Mouse (Mus musculus) gastrocnemius, adult 18-20 months (tissue): Measurements from ENCODE around the gene Megf9. TPM values are rescaled to one million over a fixed set of nuclear protein-coding genes. Genes with fewer than 3 reads are reported as not detected.
A peak's percentile ranks its signal among the peaks of the same experiment; 100 is the strongest.

Experiments used
- DNase-seq: peaks from one replicate; pipeline ENCODE4 v3.0.0; 2021; ENCODE audit warnings: low spot score
- total RNA-seq, 2 experiments: library from RNA; stranded (reverse); gene quantifications; 2 replicates each; pipeline ENCODE4 v1.2.3; 2021

Gene Megf9
- total RNA-seq, 2 experiments from 2014 or later, result 2.3 to 3.6 TPM

GRCm38 (mm10) chr4:70528622-70529021 is 6.2 kb downstream of the Megf9 start:
- no peak for DNase-seq

DNA sequence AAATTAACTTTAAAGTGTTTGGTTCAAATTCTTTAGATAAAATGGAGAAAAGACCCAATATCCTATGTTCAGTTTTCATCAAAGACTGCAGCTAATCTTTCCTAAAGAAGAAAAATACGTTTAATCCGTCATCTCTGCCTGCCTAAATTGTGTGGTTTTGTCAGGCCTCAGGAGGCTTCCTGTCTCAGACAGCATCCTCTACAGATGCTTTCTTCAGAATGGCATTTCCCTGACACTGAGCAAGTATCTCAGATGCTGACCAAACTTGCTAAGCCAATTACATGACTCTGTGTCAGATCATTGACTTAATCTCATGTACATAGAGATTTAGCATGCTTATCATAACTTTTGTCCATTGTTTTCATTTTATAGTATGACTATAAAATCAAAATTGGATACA is 11.4 kb downstream of the Megf9 start:
- no peak for DNase-seq

DNA sequence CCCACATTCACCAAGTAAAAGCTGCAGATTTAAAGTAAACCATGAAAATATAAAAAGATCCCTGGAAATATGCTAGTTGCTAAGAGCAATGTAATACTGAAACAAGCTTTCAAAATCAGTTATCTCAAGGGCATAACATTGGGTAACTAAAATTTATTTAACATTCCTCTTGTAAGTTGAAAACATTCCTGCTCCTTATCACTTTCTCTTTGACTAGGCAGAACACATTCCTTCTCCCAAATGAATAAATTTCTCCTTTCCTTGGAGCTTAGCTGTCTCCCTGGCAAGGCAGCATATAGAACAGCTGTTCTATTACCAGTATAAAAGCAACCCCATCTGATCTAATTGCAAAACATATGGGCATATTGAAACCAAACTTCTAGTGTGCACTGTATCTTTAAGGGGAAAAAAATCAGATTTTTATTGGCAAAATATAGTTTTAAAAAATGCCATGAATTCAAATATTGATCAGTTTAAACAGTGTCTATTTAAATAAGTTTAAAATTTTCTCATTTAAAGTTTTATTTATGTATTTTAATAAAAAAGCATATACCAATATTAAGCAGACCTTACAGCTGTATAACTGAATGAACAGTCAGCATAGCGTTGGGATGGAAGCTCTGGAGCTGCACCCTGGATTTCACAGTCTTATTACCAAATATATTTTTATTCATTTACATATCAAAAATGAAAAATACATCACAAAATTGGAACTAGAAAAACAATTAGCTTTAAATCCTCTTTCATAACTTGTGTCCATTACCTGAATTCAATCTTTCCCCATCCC is 13.1 kb downstream of the Megf9 start:
- no peak for DNase-seq

DNA sequence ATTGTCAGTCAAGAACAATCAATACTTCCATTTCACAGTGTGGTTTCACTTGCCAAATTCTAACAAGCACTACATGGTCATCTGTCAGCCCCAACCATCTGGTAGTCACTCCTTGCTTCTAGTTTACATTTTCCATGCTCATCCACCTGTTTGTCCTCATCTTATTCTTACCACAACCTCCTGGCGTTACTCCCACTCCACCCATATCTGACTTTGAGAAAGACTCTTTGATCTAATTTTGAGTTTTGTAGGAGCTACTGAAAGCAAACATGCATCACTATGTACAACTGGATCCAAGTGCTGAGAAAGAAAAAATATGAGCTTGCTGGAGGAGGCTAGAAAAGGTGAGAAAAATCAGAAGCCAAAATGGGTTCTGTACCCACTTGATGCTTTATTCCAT is 17.1 kb downstream of the Megf9 start:
- DNase-seq, result no peak

DNA sequence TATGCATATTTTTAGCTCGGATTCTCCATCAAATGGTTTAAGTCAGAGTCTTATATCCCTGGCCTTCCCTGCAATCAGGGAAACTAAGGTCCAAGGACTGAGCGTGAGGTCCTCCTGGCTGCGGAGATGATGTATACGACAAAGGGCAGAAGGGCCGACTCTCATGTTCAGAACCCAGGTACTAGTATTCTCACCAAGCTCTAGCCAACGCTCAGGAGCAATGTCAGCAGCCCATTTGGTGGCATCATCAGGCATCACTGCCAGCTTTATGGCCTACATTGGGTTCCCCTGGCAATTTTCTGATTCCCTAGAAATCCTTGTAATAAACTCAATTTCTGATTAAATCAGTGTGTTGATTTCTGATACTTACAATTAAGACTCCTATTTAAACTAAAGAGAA is 18.5 kb downstream of the Megf9 start:
- DNase-seq, result no peak

GRCm38 (mm10) chr4:70515514-70515913 is 19.3 kb downstream of the Megf9 start:
- no peak for DNase-seq

DNA sequence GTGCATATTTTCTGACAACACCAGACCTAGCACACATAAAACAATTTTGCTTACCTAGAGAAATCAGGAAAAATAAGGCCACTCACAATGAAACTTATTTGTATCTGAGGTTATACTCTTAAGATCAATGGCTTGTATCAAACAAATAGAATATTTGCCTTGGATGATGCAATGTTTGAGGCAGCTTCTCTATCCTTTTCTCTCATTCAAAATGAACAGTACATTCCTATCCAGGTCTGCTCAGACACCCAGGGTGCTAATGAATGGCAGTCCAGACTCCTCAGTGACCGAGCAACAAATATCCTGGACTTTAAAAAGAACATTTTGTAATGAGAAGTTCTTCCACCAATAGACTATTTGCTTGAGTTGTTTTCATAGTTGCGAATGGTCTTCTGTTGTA is 24.8 kb downstream of the Megf9 start:
- no peak for DNase-seq

- no peak for DNase-seq
Measured at GRCm38 (mm10) chr4:70509565-70509964, 25.2 kb downstream of the Megf9 start.

GRCm38 (mm10) chr4:70508207-70508606 is 26.6 kb downstream of the Megf9 start:
- DNase-seq, result no peak

- DNase-seq, result no peak
Measured at GRCm38 (mm10) chr4:70505951-70506350, 28.8 kb downstream of the Megf9 start.

DNA sequence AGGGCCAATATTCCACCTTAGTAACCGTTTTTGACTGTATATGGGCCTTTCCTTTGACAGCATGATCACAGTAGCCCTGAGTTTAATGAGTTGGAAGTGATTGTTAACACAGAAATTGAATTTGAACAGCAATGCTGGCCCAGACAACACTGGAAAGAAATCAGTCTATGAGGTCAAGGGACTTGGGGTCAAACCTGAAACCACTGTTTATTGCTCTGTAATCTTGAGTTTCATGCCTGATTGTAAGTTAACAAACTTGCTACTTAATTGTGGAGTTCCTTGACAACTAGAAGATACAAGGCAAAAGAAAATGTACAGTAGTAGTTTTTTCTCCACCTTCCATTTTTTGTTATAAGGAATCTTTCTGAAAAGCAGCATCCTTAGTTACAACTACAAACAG is 31.0 kb downstream of the Megf9 start:
- DNase-seq, result no peak

GRCm38 (mm10) chr4:70499285-70499684 is 35.5 kb downstream of the Megf9 start:
- no peak for DNase-seq

GRCm38 (mm10) chr4:70496978-70497377 is 37.8 kb downstream of the Megf9 start:
- no peak for DNase-seq

- no peak for DNase-seq
Measured at GRCm38 (mm10) chr4:70489792-70490191, 45.0 kb downstream of the Megf9 start.

DNA sequence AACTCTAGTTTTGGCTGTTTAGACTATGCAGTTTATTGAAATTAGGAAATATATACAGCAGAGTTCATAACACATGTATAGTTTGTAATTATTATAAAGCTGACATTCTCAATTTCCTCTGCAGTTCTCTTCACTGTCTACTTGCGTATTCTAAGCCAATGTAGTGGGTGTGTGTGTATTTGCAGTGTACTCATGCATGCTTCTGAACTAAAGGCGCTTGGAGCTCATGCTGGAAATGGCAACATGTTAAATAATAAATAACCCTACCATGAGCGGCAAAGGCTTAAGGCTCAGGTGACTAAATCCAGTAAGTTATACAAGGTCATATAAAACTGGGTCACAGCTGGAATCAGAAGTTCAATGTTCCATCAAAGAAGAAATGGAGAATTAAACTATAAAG is 46.4 kb downstream of the Megf9 start:
- no peak for DNase-seq

DNA sequence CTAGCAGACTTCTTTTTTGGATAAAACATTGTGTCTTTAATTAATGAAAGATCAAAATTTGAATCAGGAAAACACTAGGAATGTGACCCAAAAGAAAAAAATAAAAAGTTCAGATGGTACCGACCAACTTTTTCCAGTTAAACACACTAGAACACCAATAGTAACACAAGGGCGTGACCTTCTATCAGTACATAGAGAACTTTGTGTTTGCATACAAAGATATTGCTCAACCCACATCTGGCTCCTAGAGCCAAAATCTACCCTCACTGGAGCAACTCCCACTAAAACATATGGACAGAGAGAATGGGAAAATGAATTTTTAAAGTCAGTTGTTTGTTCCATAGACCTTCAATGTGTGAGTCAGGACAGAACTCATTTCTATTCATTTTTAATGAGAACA is 50.7 kb downstream of the Megf9 start:
- DNase-seq, result no peak

GRCm38 (mm10) chr4:70481931-70482330 is 52.9 kb downstream of the Megf9 start:
- no peak for DNase-seq

DNA sequence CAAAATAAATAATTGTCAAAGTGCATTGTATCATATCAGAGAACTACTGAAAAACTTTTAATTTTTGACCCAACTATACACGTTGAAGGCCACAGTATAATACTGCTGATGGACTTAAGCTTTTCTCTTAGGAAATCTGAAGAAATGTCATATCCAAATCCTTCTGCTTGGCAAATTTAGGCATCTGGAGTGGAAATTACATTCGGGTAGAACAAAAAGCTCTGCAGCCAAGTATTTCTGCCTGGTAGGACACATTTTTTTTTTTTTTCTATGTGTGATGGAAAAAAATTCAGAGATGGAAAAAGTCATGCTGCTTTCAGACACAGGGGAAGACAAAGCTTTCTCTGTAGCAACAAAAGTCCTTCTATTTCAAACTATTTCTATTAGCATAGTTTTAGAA is 63.4 kb downstream of the Megf9 start:
- DNase-seq, result no peak

DNA sequence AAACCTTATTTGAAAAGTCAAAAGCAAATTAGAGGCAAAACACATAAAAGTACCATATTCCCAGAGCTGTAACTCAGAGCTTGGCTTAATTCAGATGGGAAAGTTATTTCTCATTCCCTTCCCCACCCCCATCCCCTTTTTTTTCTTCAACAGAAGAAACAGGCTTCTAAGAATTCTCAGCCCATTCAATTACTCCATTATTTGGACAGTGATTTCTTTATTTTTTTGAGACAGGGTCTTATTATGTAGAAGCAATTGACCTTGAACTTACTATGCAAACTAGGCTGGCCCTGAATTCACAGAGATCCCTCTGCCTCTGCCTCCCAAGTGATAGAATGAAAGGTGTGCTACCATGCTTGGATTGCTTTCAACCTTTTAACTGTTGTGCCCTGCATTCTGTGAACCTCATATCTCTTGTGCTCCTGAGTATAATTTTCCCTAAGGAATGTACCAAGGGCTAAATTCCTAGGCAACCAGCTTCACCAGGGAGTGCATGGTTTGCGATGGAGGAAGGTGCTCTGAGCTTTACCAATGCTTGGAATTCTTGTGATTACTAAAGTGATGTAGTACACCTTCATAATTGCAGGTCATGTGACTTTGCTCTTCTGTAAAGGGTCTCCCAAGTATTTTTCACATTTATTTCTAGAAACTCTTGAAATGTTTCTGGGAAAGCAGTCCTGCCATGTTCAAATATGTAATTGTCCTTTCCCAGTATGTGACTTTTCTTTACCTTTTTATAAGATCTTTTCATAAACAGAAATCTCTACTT is 68.7 kb downstream of the Megf9 start:
- no peak for DNase-seq

DNA sequence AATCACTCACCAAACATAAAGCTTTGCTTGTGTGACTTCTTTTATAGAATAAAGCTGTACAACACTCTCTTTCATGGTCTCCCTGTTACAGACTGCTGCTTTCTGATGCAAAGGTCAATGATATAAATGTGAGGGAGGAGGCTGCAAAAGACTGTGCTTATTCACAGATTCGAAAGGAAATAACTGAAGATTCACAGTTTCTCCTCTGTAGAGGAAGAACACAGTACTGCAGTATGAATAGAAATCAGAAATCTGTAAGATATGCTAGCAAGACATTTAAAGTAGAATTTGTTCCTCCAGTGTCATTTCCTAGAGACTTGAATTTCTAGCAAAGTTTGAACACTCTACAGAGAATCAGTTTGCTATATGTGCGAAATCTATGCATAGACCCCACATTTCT is 71.5 kb downstream of the Megf9 start:
- DNase-seq, result no peak

- DNase-seq, result no peak
Measured at GRCm38 (mm10) chr4:70461416-70461815, 73.4 kb downstream of the Megf9 start.

DNA sequence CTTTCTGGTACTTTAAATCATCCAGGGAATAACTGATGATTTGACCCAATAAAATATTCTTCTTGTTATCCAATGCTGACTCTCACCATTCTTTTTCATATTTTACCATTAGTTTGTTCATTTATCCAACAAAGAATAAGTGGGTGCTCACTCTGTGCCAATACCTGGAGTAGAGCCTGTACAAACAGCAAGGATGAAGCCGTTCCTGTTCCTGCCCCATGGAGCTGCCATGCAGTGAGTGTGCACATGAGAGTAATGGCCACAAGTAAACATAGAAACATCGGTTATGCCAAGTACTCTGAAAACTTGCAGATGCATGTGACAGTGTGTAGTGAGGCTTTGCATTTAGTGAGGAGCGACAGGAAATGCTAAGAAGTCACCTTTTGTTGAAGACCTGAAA is 82.6 kb downstream of the Megf9 start:
- no peak for DNase-seq

- DNase-seq, result peak; percentile 15
Measured at GRCm38 (mm10) chr4:70451750-70452149, 83.0 kb downstream of the Megf9 start.
